26 mouse cellular contexts compared by ENCODE assay signal in genomic region chr5:125472796-125473475, GRCm38 (mm10). TPM values are rescaled to one million over a fixed set of nuclear protein-coding genes. Genes with fewer than 3 reads are reported as not detected.
"Had no signal": no experiment of that assay in that cellular context is flagged by ENCODE, and none has a peak within 500 bp of the region (broad histone marks: within the 10 kb centered on the region; RNA-seq: fewer than 3 reads in every experiment).

No protein-coding gene starts in this region.

- DNase-seq: gastrocnemius, adult 2 months; gastrocnemius, postnatal 10 days; gastrocnemius, postnatal 25 days; heart, adult 18-20 months; heart, postnatal 14 days; heart, postnatal 36 days; kidney, adult 11 months; layer of hippocampus, adult 9-11 months; layer of hippocampus, postnatal 36 days; left cerebral cortex, postnatal 4 days; lung, adult 18-20 months had no signal

- H3K9ac ChIP-seq: heart, embryonic 13.5 days; heart, embryonic 15.5 days; hindbrain, embryonic 13.5 days; hindbrain, embryonic 15.5 days; limb, embryonic 13.5 days; limb, embryonic 15.5 days; liver, embryonic 12.5 days; liver, embryonic 14.5 days had no signal

- ATAC-seq: hindbrain, postnatal 0 days; intestine, embryonic 16.5 days; liver, embryonic 12.5 days had no signal

- H3K4me2 ChIP-seq: heart, embryonic 11.5 days; heart, embryonic 13.5 days; heart, embryonic 15.5 days; hindbrain, embryonic 13.5 days; hindbrain, embryonic 15.5 days; limb, embryonic 13.5 days; limb, embryonic 15.5 days; liver, embryonic 12.5 days had no signal

- H3K9me3 ChIP-seq: heart, embryonic 13.5 days; heart, embryonic 15.5 days; hindbrain, embryonic 13.5 days; hindbrain, embryonic 15.5 days; limb, embryonic 13.5 days; limb, embryonic 15.5 days; liver, embryonic 12.5 days had no signal

- H3K36me3 ChIP-seq: heart, embryonic 13.5 days; heart, embryonic 15.5 days; hindbrain, embryonic 13.5 days; hindbrain, embryonic 15.5 days; limb, embryonic 13.5 days; limb, embryonic 15.5 days had no signal

- H3K27ac ChIP-seq: gastrocnemius, adult 2 months; heart, embryonic 13.5 days; heart, embryonic 15.5 days; hindbrain, embryonic 13.5 days; hindbrain, embryonic 15.5 days; hindbrain, postnatal 0 days; kidney, postnatal 0 days; limb, embryonic 13.5 days; limb, embryonic 15.5 days; liver, embryonic 12.5 days; liver, embryonic 14.5 days had no signal

- H3K4me3 ChIP-seq: gastrocnemius, adult 2 months; heart, embryonic 13.5 days; heart, embryonic 15.5 days; hindbrain, embryonic 13.5 days; hindbrain, embryonic 15.5 days; limb, embryonic 13.5 days; limb, embryonic 15.5 days; liver, embryonic 12.5 days had no signal

- H3K27me3 ChIP-seq: heart, embryonic 13.5 days; heart, embryonic 15.5 days; hindbrain, embryonic 13.5 days; hindbrain, embryonic 15.5 days; limb, embryonic 13.5 days; limb, embryonic 15.5 days; liver, embryonic 12.5 days had no signal

RNA-seq across cellular contexts. Expression of gene Tmem132b, which starts 58.6 kb away (rescaled TPM):
- total RNA-seq: heart, adult 18-20 months; heart, postnatal 14 days; heart, postnatal 36 days; liver, adult 2 months had no signal
- polyA plus RNA-seq: heart, embryonic 15.5 days; heart, postnatal 0 days; liver, adult 2 months; liver, embryonic 14.5 days; liver, embryonic 16.5 days had no signal
